Mouse (Mus musculus) G1E (cell line): ENCODE measurements around the gene Slc36a4.

Source experiments
- CTCF ChIP-seq: IDR thresholded peaks from 2 replicates; pipeline ENCODE4 v1.5.1; 2012; ENCODE audit warnings: low read depth, low read length, inconsistent platforms, mixed read lengths
- GATA1 ChIP-seq: IDR thresholded peaks from 2 replicates; pipeline ENCODE4 v1.6.1; 2012; ENCODE audit warnings: borderline replicate concordance, low read length, inconsistent platforms, mixed read lengths
- GATA2 ChIP-seq: IDR thresholded peaks from 2 replicates; pipeline ENCODE4 v1.6.1; 2012; ENCODE audit warnings: low read depth, low read length, inconsistent platforms, borderline replicate concordance
- POLR2AphosphoS5 ChIP-seq: IDR thresholded peaks from 2 replicates; pipeline ENCODE4 v1.6.1; 2012; ENCODE audit warnings: low read depth, low read length, inconsistent platforms; ENCODE audit not compliant: insufficient replicate concordance
- TAL1 ChIP-seq: conservative IDR thresholded peaks from 2 replicates; pipeline ENCODE4 v1.6.1; 2012; ENCODE audit warnings: low read depth, low read length, inconsistent platforms, mixed read lengths

- TF ChIP-seq CTCF (no peak), TAL1 (no peak), POLR2AphosphoS5 (no peak), GATA1 (no peak), GATA2 (no peak)
These were observed 31.9 kb downstream of the Slc36a4 start for GRCm38 (mm10) chr9:15741428-15741827.
